Mouse (Mus musculus) stomach, embryonic 16.5 days (tissue): ENCODE data around the gene Mcts2. TPM values are rescaled to one million over a fixed set of nuclear protein-coding genes. Genes with fewer than 3 reads are reported as not detected.

Experiments
- polyA plus RNA-seq: library from polyadenylated mRNA; unstranded; fragments of >200 nt; fragmentation: Nextera tagmentation; extraction: Ambion mirVana; gene quantifications from 2 replicates; pipeline ENCODE4 v1.2.1, GENCODE M21; 2015

Mcts2 gene
- polyA plus RNA-seq, 1 experiment from 2014 or later = 24.0 TPM

Other genes starting within 250 kb of the Mcts2 start
- not detected in 2 replicates for gene Defb23, start 222.4 kb upstream of the Mcts2 start, polyA plus RNA-seq
- not detected in 2 replicates for gene Defb20, start 210.0 kb upstream of the Mcts2 start, polyA plus RNA-seq
- not detected in 2 replicates for gene Defb22, start 196.9 kb upstream of the Mcts2 start, polyA plus RNA-seq
- not detected in 2 replicates for gene Defb26, start 175.3 kb upstream of the Mcts2 start, polyA plus RNA-seq
- gene Defb28, start 168.8 kb upstream of the Mcts2 start, polyA plus RNA-seq = not detected in 2 replicates
- not detected in 2 replicates for gene Defb29, start 146.9 kb upstream of the Mcts2 start, polyA plus RNA-seq
- gene Gm17416, start 117.7 kb upstream of the Mcts2 start, polyA plus RNA-seq = not detected in 2 replicates
- gene Defb21, start 114.3 kb upstream of the Mcts2 start, polyA plus RNA-seq = not detected in 2 replicates
- gene Defb19, start 106.7 kb upstream of the Mcts2 start, polyA plus RNA-seq = not detected in 2 replicates
- not detected in 2 replicates for gene Defb45, start 87.6 kb upstream of the Mcts2 start, polyA plus RNA-seq
- not detected in 2 replicates for gene Defb36, start 82.7 kb upstream of the Mcts2 start, polyA plus RNA-seq
- gene Defb25, start 64.0 kb upstream of the Mcts2 start, polyA plus RNA-seq = 0.62 and 1.4 TPM in 2 replicates
- gene Rem1, start 60.1 kb upstream of the Mcts2 start, polyA plus RNA-seq = 20.0 and 20.6 TPM in 2 replicates
- gene H13, start 17.6 kb upstream of the Mcts2 start, polyA plus RNA-seq = 121 and 128 TPM in 2 replicates
- 125 and 145 TPM in 2 replicates for gene Id1, start 49.2 kb downstream of the Mcts2 start, polyA plus RNA-seq
- gene Cox4i2, start 67.1 kb downstream of the Mcts2 start, polyA plus RNA-seq = 21.3 and 23.9 TPM in 2 replicates
- 78.1 and 88.8 TPM in 2 replicates for gene Bcl2l1, start 144.7 kb downstream of the Mcts2 start, polyA plus RNA-seq
- 59.8 and 60.6 TPM in 2 replicates for gene Tpx2, start 160.9 kb downstream of the Mcts2 start, polyA plus RNA-seq
- 0.07 and 1.8 TPM in 2 replicates for gene Mylk2, start 224.3 kb downstream of the Mcts2 start, polyA plus RNA-seq
- 4.5 and 5.3 TPM in 2 replicates for gene Foxs1, start 246.2 kb downstream of the Mcts2 start, polyA plus RNA-seq